Mouse (Mus musculus) kidney, embryonic 15.5 days (tissue): ENCODE measurements around the gene Rnf7. TPM values are rescaled to one million over a fixed set of nuclear protein-coding genes. Genes with fewer than 3 reads are reported as not detected.
A peak's percentile ranks its signal among the peaks of the same experiment; 100 is the strongest.

ENCODE experiments used
- ATAC-seq: fragments of 200-750 bp; cut with Nextera tagmentation; replicated peaks from 2 replicates; pipeline ENCODE4 v1.8.0; 2017; ENCODE audit warnings: moderate TSS enrichment; ENCODE audit not compliant: low FRiP score
- H3K27ac ChIP-seq: fragments of 300-500 bp; sonication (generic); 2 replicates; pipeline ENCODE4 v1.5.1; 2015; ENCODE audit warnings: mild to moderate bottlenecking, inconsistent platforms
- H3K27me3 ChIP-seq: fragments of 300-500 bp; sonication (generic); 2 replicates; pipeline ENCODE4 v1.6.1; 2015; ENCODE audit warnings: inconsistent platforms
- H3K36me3 ChIP-seq: fragments of 300-500 bp; sonication (generic); 2 replicates; pipeline ENCODE4 v1.6.1; 2015; ENCODE audit warnings: inconsistent platforms
- H3K4me1 ChIP-seq: fragments of 300-500 bp; sonication (generic); 2 replicates; pipeline ENCODE4 v1.6.1; 2015; ENCODE audit warnings: inconsistent platforms
- H3K4me2 ChIP-seq: fragments of 300-500 bp; sonication (generic); 2 replicates; pipeline ENCODE4 v1.6.1; 2015; ENCODE audit warnings: moderate library complexity, mild to moderate bottlenecking, inconsistent platforms
- H3K4me3 ChIP-seq: fragments of 300-500 bp; sonication (generic); replicated peaks from 2 replicates; pipeline ENCODE4 v1.5.1; 2015; ENCODE audit warnings: mild to moderate bottlenecking, inconsistent platforms
- H3K9ac ChIP-seq: fragments of 300-500 bp; sonication (generic); 2 replicates; pipeline ENCODE4 v1.6.1; 2015; ENCODE audit warnings: mild to moderate bottlenecking, inconsistent platforms
- H3K9me3 ChIP-seq: fragments of 300-500 bp; sonication (generic); replicated peaks from 2 replicates; pipeline ENCODE4 v1.6.1; 2016; ENCODE audit warnings: inconsistent platforms
- WGBS: fragments of 180-500 bp; shearing (Covaris S2); methylation state at CpG from one replicate; pipeline ENCODE4 v1.1.7; 2015; ENCODE audit warnings: mixed read lengths; 5-methylcytosine and 5-hydroxymethylcytosine counted together
- polyA plus RNA-seq: library from polyadenylated mRNA; unstranded; fragments of >200 nt; fragmentation: Nextera tagmentation; extraction: Ambion mirVana; gene quantifications from 2 replicates; pipeline ENCODE4 v1.2.1, GENCODE M21; 2015

Gene Rnf7
- polyA plus RNA-seq, 1 experiment from 2014 or later = 208 TPM

GRCm38 (mm10) chr9:96437805-96438333 lies 40.6 kb downstream of the Rnf7 start:
- Histone ChIP-seq H3K4me2 (peak overlapping the region; percentile 85), H3K4me3 (peak overlapping the region; percentile 50), H3K4me1 (peaks cover 41% of the 10 kb centered on the region), H3K9ac (peak overlapping the region; percentile 44), H3K9me3 (no peaks in the 10 kb centered on the region), H3K36me3 (no peaks in the 10 kb centered on the region), H3K27ac (peak overlapping the region; percentile 85), H3K27me3 (no peaks in the 10 kb centered on the region)
- WGBS = under 1% methylated on average over 25 of the region's 25 CpGs
- ATAC-seq = peak; percentile 83

DNA sequence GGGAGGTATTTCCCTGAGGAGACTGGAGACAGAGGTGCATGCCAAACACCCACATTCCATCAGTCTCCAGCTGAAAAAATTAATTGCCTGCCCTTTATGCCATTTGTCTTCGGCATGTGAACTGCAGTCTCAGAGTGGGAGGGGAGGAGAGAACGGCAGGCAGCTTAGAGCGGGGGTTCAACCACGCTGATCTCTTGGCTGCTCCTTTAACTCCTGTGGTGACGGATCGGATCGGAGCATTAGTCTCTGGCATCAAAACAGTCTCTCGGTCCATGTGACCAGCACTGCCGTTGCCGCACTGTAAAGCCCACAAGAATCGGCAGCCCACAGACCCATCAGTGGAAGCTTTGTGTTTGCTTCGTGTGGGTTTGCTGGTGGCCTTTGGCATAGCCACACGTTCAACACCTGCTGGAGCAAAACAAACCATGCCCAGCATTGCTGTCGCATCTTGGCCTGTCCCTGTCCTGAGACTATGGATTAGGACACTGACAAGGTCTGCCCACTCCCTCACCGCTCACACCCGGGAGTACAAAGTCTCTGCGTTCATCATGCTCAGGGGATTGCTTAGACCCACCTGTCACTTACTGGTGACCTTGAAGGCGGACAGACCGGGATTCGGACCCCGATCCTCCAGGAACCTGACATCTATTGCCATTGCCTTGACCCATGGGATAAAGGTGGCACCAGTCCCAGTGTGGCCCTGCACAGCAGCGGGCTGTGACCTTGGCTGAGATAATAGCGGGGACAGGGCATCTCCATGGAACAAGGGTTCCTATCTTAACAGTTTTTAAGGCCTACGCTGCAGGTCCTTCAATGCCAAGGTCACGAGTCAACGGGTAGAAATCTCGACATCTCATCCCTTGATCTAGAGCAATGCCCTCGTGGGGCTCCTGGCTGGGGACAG lies 41.3 kb downstream of the Rnf7 start:
- 13% methylated on average over 28 of the region's 28 CpGs for WGBS
- peaks cover 39% of the 10 kb centered on the region for H3K4me1 ChIP-seq
- H3K4me3 ChIP-seq = peak overlapping the region; percentile 50
- no peaks in the 10 kb centered on the region for H3K36me3 ChIP-seq
- peak overlapping the region; percentile 85 for H3K27ac ChIP-seq
- H3K9me3 ChIP-seq = no peaks in the 10 kb centered on the region
- H3K9ac ChIP-seq = peak overlapping the region; percentile 44
- no peaks in the 10 kb centered on the region for H3K27me3 ChIP-seq
- H3K4me2 ChIP-seq = peak overlapping the region; percentile 85
- peak; percentile 14; the same call in 1 of the 2 replicates for ATAC-seq

DNA sequence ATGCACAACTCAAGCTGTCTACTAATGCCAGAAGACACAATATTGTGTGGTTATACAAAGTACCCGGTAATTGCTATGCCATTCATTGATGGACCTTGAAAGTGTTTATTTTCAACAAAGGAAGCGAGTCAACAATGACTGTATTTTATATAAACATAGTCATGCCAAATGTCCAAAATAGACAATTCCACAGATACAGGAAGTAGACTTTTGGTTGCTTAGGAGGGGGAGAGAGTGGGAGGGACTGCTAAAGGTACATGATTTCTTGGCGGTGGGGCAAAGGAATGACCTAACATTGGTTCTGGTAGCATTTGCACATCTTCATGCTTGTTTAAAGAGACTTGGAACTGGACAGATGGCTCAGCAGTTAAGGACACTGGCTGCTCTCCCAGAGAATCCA lies 45.9 kb downstream of the Rnf7 start:
- 84% methylated on average over 3 of the region's 3 CpGs for WGBS
- Histone ChIP-seq H3K27me3 (no peaks in the 10 kb centered on the region), H3K36me3 (no peaks in the 10 kb centered on the region), H3K4me2 (no peak overlapping the region), H3K27ac (no peak overlapping the region), H3K4me3 (no peak overlapping the region), H3K9me3 (no peaks in the 10 kb centered on the region), H3K9ac (no peak overlapping the region), H3K4me1 (peaks cover 21% of the 10 kb centered on the region)
- no peak for ATAC-seq

DNA sequence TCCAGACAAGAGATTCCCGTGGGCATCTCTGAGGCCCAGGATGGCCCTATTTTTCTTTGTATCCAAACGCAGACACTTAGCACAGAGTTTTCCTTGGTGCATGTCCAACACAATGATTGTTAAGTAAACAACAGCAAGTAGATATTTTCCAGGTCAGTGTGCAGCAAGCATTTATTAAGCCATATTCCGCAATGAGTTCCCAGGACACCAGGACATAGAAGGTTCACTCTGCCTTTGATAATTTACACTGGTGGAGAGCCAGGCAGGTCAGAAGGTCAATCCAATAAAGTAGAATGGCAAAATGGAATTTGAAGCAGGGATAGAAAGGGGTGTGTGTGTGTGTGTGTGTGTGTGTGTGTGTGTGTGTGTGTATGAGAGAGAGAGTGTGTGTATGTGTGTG lies 47.4 kb downstream of the Rnf7 start:
- Histone ChIP-seq H3K4me3 (no peak overlapping the region), H3K27ac (peak overlapping the region; percentile 41; the same call in 1 of the 2 replicates), H3K9ac (no peak overlapping the region), H3K4me2 (no peak overlapping the region), H3K9me3 (no peaks in the 10 kb centered on the region), H3K4me1 (peaks cover 6% of the 10 kb centered on the region; the same call in 1 of the 2 replicates), H3K36me3 (no peaks in the 10 kb centered on the region), H3K27me3 (no peaks in the 10 kb centered on the region)
- 44% methylated on average over 3 of the region's 3 CpGs for WGBS
- no peak for ATAC-seq

GRCm38 (mm10) chr9:96428336-96429046 lies 50.0 kb downstream of the Rnf7 start:
- no peak overlapping the region for H3K9ac ChIP-seq
- H3K36me3 ChIP-seq = no peaks in the 10 kb centered on the region
- no peak overlapping the region for H3K4me3 ChIP-seq
- no peak overlapping the region for H3K4me2 ChIP-seq
- H3K9me3 ChIP-seq = no peaks in the 10 kb centered on the region
- peaks cover 9% of the 10 kb centered on the region for H3K4me1 ChIP-seq
- ATAC-seq = peak; percentile 67
- WGBS = 60% methylated on average over 17 of the region's 17 CpGs
- H3K27me3 ChIP-seq = no peaks in the 10 kb centered on the region
- peak overlapping the region; percentile 89 for H3K27ac ChIP-seq

DNA sequence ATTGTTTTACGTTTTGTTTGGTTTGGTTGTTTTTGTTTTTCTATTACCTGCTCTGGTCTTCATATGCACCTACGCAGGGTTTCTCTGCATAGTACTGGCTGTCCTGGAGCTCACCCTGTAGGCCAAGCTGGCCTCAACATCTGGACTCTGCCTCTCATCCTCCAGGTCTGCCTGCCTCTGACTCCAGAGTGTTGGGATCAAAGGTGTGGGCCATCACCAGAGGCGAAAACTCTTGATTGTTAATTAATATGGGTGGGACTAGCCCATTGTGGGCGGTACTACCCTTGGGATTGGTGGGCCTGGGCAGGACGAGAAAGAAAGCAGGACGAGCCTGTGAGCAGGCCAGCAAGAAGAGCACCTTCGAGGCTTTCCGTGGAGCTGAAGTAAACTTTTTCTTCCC lies 54.4 kb downstream of the Rnf7 start:
- no peaks in the 10 kb centered on the region for H3K27me3 ChIP-seq
- H3K36me3 ChIP-seq = no peaks in the 10 kb centered on the region
- peak overlapping the region; percentile 67; the same call in 1 of the 2 replicates for H3K27ac ChIP-seq
- peak overlapping the region; percentile 36 for H3K4me2 ChIP-seq
- H3K4me1 ChIP-seq = peaks cover 9% of the 10 kb centered on the region
- no peaks in the 10 kb centered on the region for H3K9me3 ChIP-seq
- 26% methylated on average over 8 of the region's 8 CpGs for WGBS
- H3K4me3 ChIP-seq = 0 out of 2 replicates have a peak overlapping the region, but pooled peaks have one; percentile 8
- peak; percentile 80 for ATAC-seq
- H3K9ac ChIP-seq = no peak overlapping the region

Other genes with a start within 250 kb of the Rnf7 start
- 172 and 186 TPM in 2 replicates for gene Atp1b3, start 114.2 kb downstream of the Rnf7 start, polyA plus RNA-seq
- not detected in 2 replicates for gene Gm28729, start 46.6 kb upstream of the Rnf7 start, polyA plus RNA-seq
- gene Rasa2, start 152.9 kb upstream of the Rnf7 start, polyA plus RNA-seq = 17.3 and 18.6 TPM in 2 replicates